Mouse (Mus musculus) liver, embryonic 15.5 days (tissue): ENCODE results near the gene Aida. TPM values are rescaled to one million over a fixed set of nuclear protein-coding genes. Genes with fewer than 3 reads are reported as not detected.
"Not testable (repeated sequence)": the region's sequence is repeated elsewhere in the genome, so short reads cannot be mapped to it uniquely, and the experiment has no call there.

Source experiments
- ATAC-seq: fragments of 200-750 bp; cut with Nextera tagmentation; 2 replicates; pipeline ENCODE4 v1.8.0; 2017; ENCODE audit warnings: moderate number of reproducible peaks, mild to moderate bottlenecking, moderate library complexity; ENCODE audit not compliant: insufficient read depth
- H3K27ac ChIP-seq: fragments of 300-500 bp; sonication (generic); replicated peaks from 2 replicates; pipeline ENCODE4 v1.5.1; 2015; ENCODE audit warnings: mild to moderate bottlenecking, inconsistent platforms
- H3K27me3 ChIP-seq: fragments of 300-500 bp; sonication (generic); 2 replicates; pipeline ENCODE4 v1.6.1; 2015; ENCODE audit warnings: mild to moderate bottlenecking, inconsistent platforms
- H3K36me3 ChIP-seq: fragments of 300-500 bp; sonication (generic); replicated peaks from 2 replicates; pipeline ENCODE4 v1.6.1; 2015; ENCODE audit warnings: moderate library complexity, mild to moderate bottlenecking, inconsistent platforms
- H3K4me1 ChIP-seq: fragments of 300-500 bp; sonication (generic); replicated peaks from 2 replicates; pipeline ENCODE4 v1.6.1; 2015; ENCODE audit warnings: inconsistent platforms
- H3K4me2 ChIP-seq: fragments of 300-500 bp; sonication (generic); 2 replicates; pipeline ENCODE4 v1.6.1; 2015; ENCODE audit warnings: moderate library complexity, mild to moderate bottlenecking, inconsistent platforms
- H3K4me3 ChIP-seq: fragments of 300-500 bp; sonication (generic); replicated peaks from 2 replicates; pipeline ENCODE4 v1.5.1; 2015; ENCODE audit warnings: mild to moderate bottlenecking, inconsistent platforms
- H3K9ac ChIP-seq: fragments of 300-500 bp; sonication (generic); 2 replicates; pipeline ENCODE4 v1.6.1; 2015; ENCODE audit warnings: moderate library complexity, mild to moderate bottlenecking, inconsistent platforms
- H3K9me3 ChIP-seq: fragments of 300-500 bp; sonication (generic); replicated peaks from 2 replicates; pipeline ENCODE4 v1.6.1; 2016; ENCODE audit warnings: inconsistent platforms
- WGBS: fragments of 180-500 bp; shearing (Covaris S2); methylation state at CpG from one replicate; pipeline ENCODE4 v1.1.7; 2015; ENCODE audit warnings: mixed read lengths; ENCODE audit not compliant: insufficient replicate concordance; 5-methylcytosine and 5-hydroxymethylcytosine counted together
- polyA plus RNA-seq: library from polyadenylated mRNA; unstranded; fragments of >200 nt; fragmentation: Nextera tagmentation; extraction: Ambion mirVana; gene quantifications from 2 replicates; pipeline ENCODE4 v1.2.1, GENCODE M21; 2015

Gene Aida
- polyA plus RNA-seq, 1 experiment from 2014 or later = 17.5 TPM

DNA sequence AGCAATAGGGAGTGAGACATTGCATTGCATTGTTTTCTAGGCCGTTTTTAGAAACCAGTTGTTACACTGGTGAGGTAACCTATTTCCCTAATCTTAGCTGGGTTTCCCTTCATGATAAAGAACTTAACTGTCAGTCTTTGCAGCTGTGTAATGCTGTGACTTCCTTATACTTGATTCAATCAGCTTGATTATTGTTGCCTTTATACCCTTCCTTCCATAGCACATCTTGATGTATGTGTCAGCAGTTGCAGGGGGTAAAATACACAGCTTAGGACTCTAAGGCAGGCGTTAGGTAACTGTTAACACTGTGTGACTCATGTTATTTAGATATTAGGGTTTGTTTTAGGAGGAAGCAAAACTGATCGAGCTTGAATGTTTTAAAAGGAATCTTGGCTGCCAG, 24.3 kb downstream of the Aida start:
- no peaks in the 10 kb centered on the region for H3K4me1 ChIP-seq
- no peaks in the 10 kb centered on the region for H3K27me3 ChIP-seq
- H3K9ac ChIP-seq = no peak overlapping the region
- H3K4me2 ChIP-seq = no peak overlapping the region
- no peak overlapping the region for H3K4me3 ChIP-seq
- H3K36me3 ChIP-seq = peaks cover 82% of the 10 kb centered on the region
- WGBS = 38% methylated on average over 3 of the region's 3 CpGs
- no peaks in the 10 kb centered on the region for H3K9me3 ChIP-seq
- ATAC-seq = no peak
- no peak overlapping the region for H3K27ac ChIP-seq

DNA sequence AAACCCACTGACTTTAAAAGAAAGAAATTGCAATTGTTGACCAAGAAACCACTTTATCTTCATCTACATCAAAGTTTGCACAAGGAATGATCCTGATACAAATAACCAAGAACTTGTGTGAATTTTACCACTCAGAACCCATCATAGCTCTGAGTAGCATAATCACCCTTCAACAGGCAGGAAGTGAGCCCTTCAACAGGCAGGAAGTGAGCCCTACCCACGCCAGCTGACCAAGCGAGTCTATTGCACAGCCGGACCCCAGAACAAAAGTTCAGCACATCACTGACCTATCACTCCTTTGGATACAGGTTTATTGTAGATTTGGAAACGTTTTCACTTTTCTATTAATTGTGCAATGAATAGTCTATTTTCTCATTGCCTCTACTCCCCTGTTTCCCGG, 26.1 kb downstream of the Aida start:
- not testable (repeated sequence) for ATAC-seq, H3K4me1 ChIP-seq, H3K27me3 ChIP-seq, H3K4me2 ChIP-seq, H3K4me3 ChIP-seq, H3K9me3 ChIP-seq, H3K9ac ChIP-seq, H3K27ac ChIP-seq
- H3K36me3 ChIP-seq = peaks cover 81% of the 10 kb centered on the region
- WGBS = 63% methylated on average over 5 of the region's 5 CpGs

DNA sequence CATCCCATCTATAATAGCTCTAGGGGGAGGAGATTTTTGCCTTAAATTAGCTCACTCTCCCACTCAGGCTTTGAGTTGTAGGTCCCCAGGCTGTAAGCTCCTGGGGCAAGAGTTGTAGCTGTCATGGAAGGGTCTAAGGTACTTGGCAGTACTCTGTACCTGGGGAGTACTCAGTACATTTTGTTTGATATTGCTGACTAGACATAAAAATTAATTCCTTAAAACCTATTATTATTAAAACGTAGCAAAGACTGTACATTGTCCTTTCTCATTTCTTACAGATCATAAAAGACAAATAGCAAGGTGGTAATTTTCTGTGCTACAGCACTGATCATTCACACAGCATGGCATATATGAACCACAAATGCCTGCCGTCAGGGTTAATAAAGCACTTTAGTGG, 27.5 kb downstream of the Aida start:
- Histone ChIP-seq H3K27ac (no peak overlapping the region), H3K4me3 (no peak overlapping the region), H3K27me3 (no peaks in the 10 kb centered on the region), H3K9ac (no peak overlapping the region), H3K4me2 (no peak overlapping the region), H3K4me1 (no peaks in the 10 kb centered on the region), H3K36me3 (peaks cover 83% of the 10 kb centered on the region), H3K9me3 (no peaks in the 10 kb centered on the region)
- WGBS = 86% methylated on average over 2 of the region's 2 CpGs
- no peak for ATAC-seq

DNA sequence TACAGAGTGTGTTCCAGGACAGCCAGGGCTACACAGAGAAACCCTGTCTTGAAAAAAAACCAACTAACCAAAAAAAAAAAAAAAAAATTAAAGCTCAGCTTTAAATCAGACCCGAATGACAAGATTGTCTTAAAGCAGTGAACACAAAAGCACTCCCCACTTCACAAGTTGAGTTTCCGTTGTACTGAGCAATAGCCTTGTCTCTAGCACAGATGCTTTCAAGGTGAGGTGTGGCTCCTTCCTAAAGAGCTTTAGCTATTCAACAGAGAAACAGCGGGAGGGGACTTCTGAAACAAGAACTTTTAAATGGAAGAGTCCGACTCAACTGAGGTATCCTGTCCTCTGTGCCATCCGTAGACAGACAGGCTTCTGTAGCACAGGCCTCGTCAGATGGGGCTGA, 28.0 kb downstream of the Aida start:
- H3K9ac ChIP-seq = no peak overlapping the region
- H3K4me1 ChIP-seq = no peaks in the 10 kb centered on the region
- 88% methylated on average over 6 of the region's 6 CpGs for WGBS
- no peaks in the 10 kb centered on the region for H3K27me3 ChIP-seq
- H3K36me3 ChIP-seq = peaks cover 83% of the 10 kb centered on the region
- H3K9me3 ChIP-seq = no peaks in the 10 kb centered on the region
- no peak overlapping the region for H3K4me3 ChIP-seq
- H3K27ac ChIP-seq = no peak overlapping the region
- no peak for ATAC-seq
- no peak overlapping the region for H3K4me2 ChIP-seq

DNA sequence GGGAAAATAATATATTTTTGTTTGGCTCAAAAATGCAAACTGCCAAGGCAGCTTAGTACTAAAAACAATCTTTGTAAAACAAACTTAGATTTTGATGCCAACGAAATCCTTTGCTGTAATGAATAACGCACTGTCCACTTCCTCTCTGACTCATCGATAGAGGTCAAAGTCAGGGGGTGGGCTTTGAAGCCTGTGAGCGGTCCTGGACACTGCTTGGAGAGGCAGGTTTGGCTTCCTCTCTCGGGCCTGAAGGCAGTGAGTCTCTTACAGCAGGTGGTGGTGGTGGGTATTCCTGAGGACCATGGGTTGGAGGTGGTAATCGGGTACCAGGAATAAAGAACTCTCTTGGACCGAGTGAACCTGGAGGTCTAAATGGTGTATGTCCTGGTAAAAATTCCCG, 30.8 kb downstream of the Aida start:
- no peak overlapping the region for H3K4me3 ChIP-seq
- no peaks in the 10 kb centered on the region for H3K4me1 ChIP-seq
- 80% methylated on average over 8 of the region's 8 CpGs for WGBS
- no peaks in the 10 kb centered on the region for H3K27me3 ChIP-seq
- no peak overlapping the region for H3K4me2 ChIP-seq
- ATAC-seq = no peak
- no peak overlapping the region for H3K9ac ChIP-seq
- H3K9me3 ChIP-seq = no peaks in the 10 kb centered on the region
- H3K27ac ChIP-seq = no peak overlapping the region
- H3K36me3 ChIP-seq = peaks cover 88% of the 10 kb centered on the region

DNA sequence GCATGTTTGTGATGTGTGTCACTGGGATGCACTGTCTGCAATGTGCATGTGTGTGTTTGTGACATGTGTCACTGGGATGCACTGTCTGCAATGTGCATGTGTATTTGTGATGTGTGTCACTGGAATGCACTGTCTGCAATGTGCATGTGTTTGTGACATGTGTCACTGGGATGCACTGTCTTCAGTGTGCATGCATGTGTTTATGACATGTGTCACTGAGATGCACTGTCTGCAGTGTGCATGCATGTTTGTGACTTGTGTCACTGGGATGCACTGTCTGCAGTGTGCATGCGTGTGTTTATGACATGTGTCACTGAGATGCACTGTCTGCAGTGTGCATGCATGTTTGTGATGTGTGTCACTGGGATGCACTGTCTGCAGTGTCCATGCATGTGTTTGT, 46.5 kb downstream of the Aida start:
- H3K4me3 ChIP-seq, H3K9me3 ChIP-seq, H3K4me2 ChIP-seq, ATAC-seq, H3K27ac ChIP-seq, H3K9ac ChIP-seq, H3K27me3 ChIP-seq: not testable (repeated sequence)
- Histone ChIP-seq H3K4me1 (peaks cover 18% of the 10 kb centered on the region), H3K36me3 (peaks cover 39% of the 10 kb centered on the region)
- 94% methylated on average over 1 of the region's 1 CpGs for WGBS

DNA sequence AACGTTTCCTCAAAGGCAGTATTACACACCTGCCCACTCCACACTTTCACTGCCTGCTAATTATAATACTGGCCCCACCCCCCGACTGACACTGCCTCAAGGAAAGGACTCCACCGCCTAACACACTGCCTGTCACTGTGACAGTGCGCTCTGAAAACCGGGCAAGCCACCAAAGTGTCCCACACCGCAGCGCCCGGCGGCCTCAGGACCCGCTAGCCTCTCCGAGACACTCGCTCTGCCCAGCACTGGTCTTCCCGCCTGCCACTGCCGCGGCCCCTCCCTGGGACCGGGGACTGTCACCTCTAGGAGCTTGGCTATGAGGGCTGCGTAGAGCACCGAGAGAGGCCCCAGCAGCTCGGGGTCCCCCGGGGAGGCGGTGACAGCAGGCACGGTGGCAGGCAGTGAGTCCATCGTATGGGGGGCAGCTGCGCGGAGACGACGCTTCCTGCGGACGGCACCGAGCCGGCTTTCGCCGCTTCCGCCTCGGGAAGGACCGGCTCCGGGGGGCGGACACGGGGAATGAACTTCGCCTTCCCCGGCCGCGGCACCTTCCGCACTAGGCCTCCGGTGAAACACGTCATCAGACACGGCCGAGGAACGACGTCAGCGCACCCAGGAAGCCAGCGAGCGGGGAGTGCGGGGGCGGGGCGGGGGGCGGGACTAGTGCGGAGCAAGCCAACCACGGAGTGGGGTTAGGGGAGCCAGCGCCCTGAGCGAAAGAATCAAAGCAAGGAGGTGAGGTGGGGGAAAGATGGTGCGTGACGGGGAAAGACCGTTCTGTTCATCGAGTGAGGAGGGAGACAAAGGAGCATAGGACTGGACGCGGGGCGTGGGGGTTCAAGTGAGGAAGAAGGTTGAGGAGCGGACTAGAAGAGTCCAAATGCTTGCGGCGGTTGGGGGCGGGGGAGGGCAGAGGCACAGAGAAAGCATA, 48.8 kb downstream of the Aida start:
- WGBS = under 1% methylated on average over 71 of the region's 72 CpGs
- Histone ChIP-seq H3K27me3 (no peaks in the 10 kb centered on the region), H3K36me3 (peaks cover 23% of the 10 kb centered on the region), H3K4me2 (peak overlapping the region; percentile 82), H3K4me1 (peaks cover 18% of the 10 kb centered on the region), H3K4me3 (peak overlapping the region; percentile 88), H3K27ac (peak overlapping the region; percentile 95), H3K9me3 (no peaks in the 10 kb centered on the region), H3K9ac (peak overlapping the region; percentile 91)
- peak; percentile 97 for ATAC-seq

DNA sequence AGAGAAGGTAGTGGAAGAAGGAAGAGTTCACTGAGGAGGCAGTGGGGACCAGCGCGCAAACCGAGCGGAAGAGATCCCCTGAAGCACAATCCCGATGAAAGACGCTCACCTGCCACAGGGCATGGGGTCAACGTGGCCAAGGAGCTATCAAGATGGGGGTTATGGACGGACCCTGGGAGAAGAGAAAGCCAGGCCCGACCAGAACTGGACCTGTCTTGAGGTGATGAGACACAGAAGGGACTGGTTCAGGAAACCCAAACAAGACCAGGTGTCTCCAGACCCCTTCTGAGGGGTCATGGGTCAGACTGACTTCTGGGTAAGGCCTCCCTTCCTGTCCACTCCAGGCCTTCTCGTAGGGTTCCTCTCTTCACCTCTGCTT, 49.4 kb downstream of the Aida start:
- no peaks in the 10 kb centered on the region for H3K9me3 ChIP-seq
- H3K36me3 ChIP-seq = peaks cover 18% of the 10 kb centered on the region
- 8% methylated on average over 10 of the region's 10 CpGs for WGBS
- peak overlapping the region; percentile 95; the same call in 1 of the 2 replicates for H3K27ac ChIP-seq
- peak overlapping the region; percentile 82 for H3K4me2 ChIP-seq
- no peaks in the 10 kb centered on the region for H3K27me3 ChIP-seq
- H3K4me1 ChIP-seq = peaks cover 18% of the 10 kb centered on the region
- no peak for ATAC-seq
- H3K9ac ChIP-seq = peak overlapping the region; percentile 91
- peak overlapping the region; percentile 88 for H3K4me3 ChIP-seq

DNA sequence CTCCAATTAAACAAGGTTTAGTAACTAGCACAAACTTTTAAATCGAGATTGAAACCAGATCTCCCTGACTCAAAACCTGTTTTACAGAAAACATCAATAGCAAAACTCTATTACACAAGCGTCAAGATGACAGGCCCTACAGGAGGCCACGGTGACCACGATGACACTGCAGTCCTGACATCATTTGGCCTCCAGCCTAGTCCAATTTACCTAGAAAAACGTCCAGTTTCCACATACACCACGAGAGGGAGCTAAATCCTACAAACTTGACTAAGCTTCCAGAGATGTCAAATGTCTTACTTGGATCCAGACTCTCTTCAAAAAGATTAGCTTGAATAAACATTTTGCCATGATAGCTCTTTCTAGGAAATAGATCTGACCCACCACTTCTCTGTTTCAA, 53.5 kb downstream of the Aida start:
- Histone ChIP-seq H3K27ac (no peak overlapping the region), H3K4me3 (no peak overlapping the region), H3K27me3 (no peaks in the 10 kb centered on the region), H3K36me3 (peaks cover 22% of the 10 kb centered on the region; the same call in 1 of the 2 replicates), H3K9ac (no peak overlapping the region), H3K4me1 (peaks cover 13% of the 10 kb centered on the region), H3K4me2 (no peak overlapping the region), H3K9me3 (no peaks in the 10 kb centered on the region)
- 8% methylated on average over 6 of the region's 6 CpGs for WGBS
- ATAC-seq = no peak

DNA sequence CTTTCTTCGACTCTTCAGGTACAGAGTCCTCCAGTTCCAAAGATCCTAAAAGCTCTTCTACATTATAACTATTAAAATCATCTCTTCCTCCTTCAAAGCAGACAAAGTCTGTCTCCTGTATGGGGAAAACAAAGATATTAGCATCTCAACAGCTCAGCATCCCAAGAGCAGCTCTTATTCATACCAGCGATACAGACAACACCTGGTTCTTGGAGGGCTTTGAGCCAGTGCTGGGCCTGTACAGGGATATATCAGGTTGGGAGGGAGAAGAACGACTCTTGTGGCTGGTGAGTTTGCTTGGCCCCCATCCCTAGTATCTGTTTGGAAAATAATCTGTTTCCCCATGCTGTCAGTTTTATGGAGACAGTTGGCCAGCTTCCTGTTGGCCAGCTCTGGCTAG, 62.5 kb downstream of the Aida start:
- no peak overlapping the region for H3K27ac ChIP-seq
- no peak overlapping the region for H3K9ac ChIP-seq
- ATAC-seq = no peak
- 75% methylated on average over 3 of the region's 3 CpGs for WGBS
- H3K4me2 ChIP-seq = no peak overlapping the region
- no peaks in the 10 kb centered on the region for H3K9me3 ChIP-seq
- H3K4me1 ChIP-seq = no peaks in the 10 kb centered on the region
- no peaks in the 10 kb centered on the region for H3K27me3 ChIP-seq
- H3K4me3 ChIP-seq = no peak overlapping the region
- peaks cover 37% of the 10 kb centered on the region for H3K36me3 ChIP-seq

DNA sequence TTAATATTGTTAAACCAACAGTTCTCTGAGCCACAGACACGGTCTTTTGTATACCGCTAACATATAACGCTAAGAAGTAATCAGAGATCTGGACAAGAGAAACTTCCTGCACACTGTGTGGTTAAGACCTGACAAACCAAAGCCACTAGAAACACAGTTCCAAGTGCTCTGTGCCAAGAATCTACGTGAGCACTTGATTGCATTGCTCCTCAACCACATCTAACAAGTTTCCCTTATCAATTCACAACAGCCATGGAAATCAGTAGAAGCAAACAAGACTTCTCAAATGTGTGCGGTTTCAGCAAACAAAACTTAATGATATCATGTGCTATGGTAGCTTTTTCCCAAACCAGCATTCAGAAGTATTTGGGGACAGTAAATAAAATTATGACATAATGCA, 65.9 kb downstream of the Aida start:
- Histone ChIP-seq H3K4me1 (no peaks in the 10 kb centered on the region), H3K27me3 (peaks cover 2% of the 10 kb centered on the region; the same call in 1 of the 2 replicates), H3K4me2 (no peak overlapping the region), H3K9ac (no peak overlapping the region), H3K27ac (no peak overlapping the region), H3K4me3 (no peak overlapping the region), H3K36me3 (peaks cover 43% of the 10 kb centered on the region), H3K9me3 (no peaks in the 10 kb centered on the region)
- no peak for ATAC-seq
- WGBS = 27% methylated on average over 5 of the region's 5 CpGs
